Mouse (Mus musculus) spleen, adult 2 months (tissue): ENCODE data around the gene Spag9.

ENCODE experiments used
- CTCF ChIP-seq: fragments of 200-500 bp; IDR thresholded peaks from 2 replicates; pipeline ENCODE4 v1.5.1; 2011; ENCODE audit warnings: mild to moderate bottlenecking, inconsistent platforms; ENCODE audit not compliant: insufficient read depth, insufficient read length, insufficient replicate concordance; ENCODE audit errors: extremely low read depth
- POLR2A ChIP-seq: fragments of 200-500 bp; IDR thresholded peaks from 2 replicates; pipeline ENCODE4 v1.6.1; 2011; ENCODE audit warnings: low read depth, low read length, inconsistent platforms

GRCm38 (mm10) chr11:93988328-93989062 lies 7.4 kb upstream of the Spag9 start:
- TF ChIP-seq POLR2A: no peak
- no peak for TF ChIP-seq CTCF
